ENCODE assay signal across 16 mouse cellular contexts in genomic region chr1:162008208-162008607, GRCm38 (mm10). TPM values are rescaled to one million over a fixed set of nuclear protein-coding genes. Genes with fewer than 3 reads are reported as not detected.
DNase-seq lines count a peak whose midpoint lies in the region; ATAC-seq and TF ChIP-seq lines count a peak whose summit lies in the region.
"Had no signal": no experiment of that assay in that cellular context is flagged by ENCODE, and none has a peak within 500 bp of the region (broad histone marks: within the 10 kb centered on the region; RNA-seq: fewer than 3 reads in every experiment).

No protein-coding gene starts in this region.

- H3K9ac ChIP-seq in kidney, embryonic 15.5 days = no peak overlapping the region
- H3K9ac ChIP-seq in embryonic facial prominence, embryonic 11.5 days (replicated peaks; ENCODE audit: low read length) = peak overlapping the region; percentile 26; the same call in 1 of the 2 replicates
- H3K9ac ChIP-seq in limb, embryonic 12.5 days (replicated peaks) = peak overlapping the region; percentile 44

- H3K4me3 ChIP-seq in gastrocnemius, adult 2 months = no peak overlapping the region
- no peak overlapping the region for H3K4me3 ChIP-seq in kidney, embryonic 15.5 days (replicated peaks)
- no peak overlapping the region for H3K4me3 ChIP-seq in embryonic facial prominence, embryonic 11.5 days (ENCODE audit: low read depth, low read length)
- no peak overlapping the region for H3K4me3 ChIP-seq in limb, embryonic 12.5 days (replicated peaks)
- H3K4me3 ChIP-seq: myocyte had no signal

- no peaks in the 10 kb centered on the region for H3K36me3 ChIP-seq in kidney, embryonic 15.5 days
- no peaks in the 10 kb centered on the region for H3K36me3 ChIP-seq in embryonic facial prominence, embryonic 11.5 days (replicated peaks; ENCODE audit: control insufficient read depth, insufficient read depth, low read depth, low read length)
- H3K36me3 ChIP-seq in limb, embryonic 12.5 days = peaks cover 4% of the 10 kb centered on the region; the same call in 1 of the 2 replicates

- intact Hi-C loops in gastrocnemius, adult 2 months (cut with DNase I) = loop anchor here (10.0 kb wide), 1 partner anchor 207 kb away; no protein-coding TSS in a partner anchor

- no peak for DNase-seq in gastrocnemius, adult 2 months
- DNase-seq in gastrocnemius, postnatal 25 days = no peak
- no peak for DNase-seq in kidney, postnatal 36 days
- peak; percentile 89 for DNase-seq in embryonic facial prominence, embryonic 11.5 days (ENCODE audit: low spot score)
- no peak for DNase-seq in liver
- DNase-seq in cerebellum, adult 9-10 months = no peak
- DNase-seq: cerebellum, adult 8-10 months; gastrocnemius, postnatal 36 days; lung, postnatal 10 days; retina, postnatal 1 day had no signal

- 43% methylated on average over 4 of the region's 4 CpGs for WGBS in kidney, embryonic 15.5 days
- 23% methylated on average over 4 of the region's 4 CpGs for WGBS in embryonic facial prominence, embryonic 11.5 days
- WGBS in limb, embryonic 12.5 days = 16% methylated on average over 4 of the region's 4 CpGs

- no peaks in the 10 kb centered on the region for H3K9me3 ChIP-seq in kidney, embryonic 15.5 days (replicated peaks)
- no peaks in the 10 kb centered on the region for H3K9me3 ChIP-seq in embryonic facial prominence, embryonic 11.5 days (replicated peaks; ENCODE audit: control insufficient read depth, low read length)
- H3K9me3 ChIP-seq in limb, embryonic 12.5 days = no peaks in the 10 kb centered on the region

- no peak for ATAC-seq in kidney, embryonic 15.5 days (replicated peaks; ENCODE audit: low FRiP score)
- ATAC-seq in embryonic facial prominence, embryonic 11.5 days (replicated peaks; ENCODE audit: insufficient number of reproducible peaks, low FRiP score, low TSS enrichment, low read depth) = peak; percentile 69; the same call in 1 of the 2 replicates
- peak; percentile 74; the same call in 1 of the 2 replicates for ATAC-seq in limb, embryonic 12.5 days (ENCODE audit: insufficient number of reproducible peaks, insufficient read depth, low FRiP score, low TSS enrichment, low read depth)

- H3K4me2 ChIP-seq in kidney, embryonic 15.5 days = no peak overlapping the region
- no peak overlapping the region; the same call in 1 of the 2 replicates for H3K4me2 ChIP-seq in embryonic facial prominence, embryonic 11.5 days (ENCODE audit: low read depth, low read length)
- H3K4me2 ChIP-seq in limb, embryonic 12.5 days = peak overlapping the region; percentile 38

- peaks cover 37% of the 10 kb centered on the region for H3K4me1 ChIP-seq in kidney, embryonic 15.5 days
- H3K4me1 ChIP-seq in embryonic facial prominence, embryonic 11.5 days (ENCODE audit: control insufficient read depth, insufficient read depth, low read length) = peaks cover 10% of the 10 kb centered on the region
- H3K4me1 ChIP-seq in limb, embryonic 12.5 days (replicated peaks) = peaks cover 80% of the 10 kb centered on the region

- no peak for TF ChIP-seq CTCF in gastrocnemius, adult 2 months (IDR thresholded peaks at IDR 0.05)

- H3K27ac ChIP-seq in gastrocnemius, adult 2 months = peak overlapping the region; percentile 79
- H3K27ac ChIP-seq in kidney, embryonic 15.5 days = peak overlapping the region; percentile 82
- H3K27ac ChIP-seq in embryonic facial prominence, embryonic 11.5 days (replicated peaks; ENCODE audit: low read depth, low read length) = peak overlapping the region; percentile 96
- peak overlapping the region; percentile 99 for H3K27ac ChIP-seq in limb, embryonic 12.5 days

- H3K27me3 ChIP-seq in kidney, embryonic 15.5 days = no peaks in the 10 kb centered on the region
- no peaks in the 10 kb centered on the region for H3K27me3 ChIP-seq in embryonic facial prominence, embryonic 11.5 days (ENCODE audit: control insufficient read depth, insufficient read depth, low read length)
- no peaks in the 10 kb centered on the region for H3K27me3 ChIP-seq in limb, embryonic 12.5 days

RNA-seq across cellular contexts. Expression of gene 4930558K02Rik, which starts 28.8 kb away (rescaled TPM):
- not detected for total RNA-seq in gastrocnemius, adult 2 months (2021)
- total RNA-seq in gastrocnemius, postnatal 25 days (2021) = not detected
- polyA plus RNA-seq in kidney, embryonic 15.5 days (2015; fragmentation: Nextera tagmentation; extraction: Ambion mirVana) = not detected in 2 replicates
- not detected in 2 replicates for polyA plus RNA-seq in embryonic facial prominence, embryonic 11.5 days (2014; fragmentation: Nextera tagmentation; extraction: Ambion mirVana)
- not detected in 2 replicates for polyA plus RNA-seq in limb, embryonic 12.5 days (2016; fragmentation: Nextera tagmentation; extraction: Ambion mirVana)
- total RNA-seq: gastrocnemius, postnatal 36 days; left cerebral cortex, postnatal 25 days had no signal
- polyA plus RNA-seq: C2C12; large intestine, adult 2 months; myocyte had no signal

RNA-seq across cellular contexts. Expression of gene Pigc, which starts 39.2 kb away (rescaled TPM):
- 10 to 100 TPM; 14.4 to 15.6 TPM for total RNA-seq in gastrocnemius, adult 2 months (2021)
- total RNA-seq in gastrocnemius, postnatal 25 days (2021) = 10 to 100 TPM; 15.1 to 16.4 TPM
- 39.7 and 40.4 TPM in 2 replicates for polyA plus RNA-seq in kidney, embryonic 15.5 days (2015; fragmentation: Nextera tagmentation; extraction: Ambion mirVana)
- polyA plus RNA-seq in embryonic facial prominence, embryonic 11.5 days (2014; fragmentation: Nextera tagmentation; extraction: Ambion mirVana) = 37.5 and 41.4 TPM in 2 replicates
- polyA plus RNA-seq in limb, embryonic 12.5 days (2016; fragmentation: Nextera tagmentation; extraction: Ambion mirVana) = 43.2 and 45.9 TPM in 2 replicates
